Mouse (Mus musculus): ENCODE data around the gene Clip3.

The Clip3 gene

DNA sequence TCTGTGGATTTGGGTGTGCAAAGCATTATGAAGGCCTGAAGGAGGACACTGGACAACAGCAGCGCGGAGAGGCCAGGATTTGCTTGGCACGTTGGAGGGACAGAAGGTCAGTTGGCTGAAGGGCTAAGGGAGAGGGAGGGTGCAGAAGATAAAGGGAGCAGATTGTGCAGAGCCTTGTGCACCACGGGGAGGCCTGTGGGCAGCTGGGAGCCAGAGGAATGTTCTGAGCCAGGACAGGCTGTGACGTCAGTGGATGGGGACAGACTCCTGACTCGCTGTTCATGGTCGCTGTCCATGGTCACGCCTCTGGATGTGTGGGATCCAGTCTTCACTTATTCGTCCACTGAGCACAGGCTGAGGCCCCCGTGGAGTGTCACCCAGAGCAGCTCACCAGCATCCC is 3.6 kb downstream of the Clip3 start:
- peak in 1 of 2 experiments; percentile 51 for DNase-seq (ENCODE audit: low spot score in 2 of 2)

DNA sequence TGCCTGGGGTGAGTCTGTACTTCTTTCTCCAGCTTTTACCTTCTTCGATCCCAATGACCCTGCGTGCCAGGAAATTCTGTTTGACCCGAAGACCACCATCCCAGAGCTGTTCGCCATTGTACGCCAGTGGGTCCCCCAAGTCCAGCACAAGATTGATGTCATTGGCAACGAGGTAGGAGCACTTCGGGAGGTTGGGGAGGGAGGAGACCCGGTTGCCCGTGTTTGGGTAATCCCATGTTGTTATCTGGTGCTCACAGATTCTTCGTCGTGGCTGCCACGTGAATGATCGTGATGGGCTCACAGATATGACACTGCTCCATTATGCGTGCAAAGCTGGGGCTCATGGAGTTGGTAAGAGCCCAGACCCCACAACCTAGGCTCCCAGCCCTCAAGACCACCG is 5.3 kb downstream of the Clip3 start:
- DNase-seq (ENCODE audit: low spot score in 2 of 2) = no peak

DNA sequence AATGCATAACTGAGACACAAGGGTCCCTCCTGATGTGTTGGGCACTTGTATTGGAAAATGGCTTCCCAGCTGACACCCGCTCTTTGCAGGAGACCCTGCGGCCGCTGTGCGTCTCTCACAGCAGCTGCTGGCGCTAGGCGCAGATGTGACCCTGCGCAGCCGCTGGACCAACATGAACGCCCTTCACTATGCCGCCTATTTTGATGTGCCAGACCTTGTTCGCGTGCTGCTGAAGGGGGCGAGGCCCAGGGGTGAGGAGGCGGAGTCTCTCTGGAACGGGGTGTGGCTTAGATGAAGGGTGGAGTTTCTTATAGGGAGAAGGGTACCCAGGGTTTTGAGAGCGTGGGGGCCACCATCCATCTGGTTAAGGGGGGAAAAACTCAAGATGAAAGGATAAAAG is 5.7 kb downstream of the Clip3 start:
- no peak for DNase-seq (ENCODE audit: low spot score in 2 of 2)

DNA sequence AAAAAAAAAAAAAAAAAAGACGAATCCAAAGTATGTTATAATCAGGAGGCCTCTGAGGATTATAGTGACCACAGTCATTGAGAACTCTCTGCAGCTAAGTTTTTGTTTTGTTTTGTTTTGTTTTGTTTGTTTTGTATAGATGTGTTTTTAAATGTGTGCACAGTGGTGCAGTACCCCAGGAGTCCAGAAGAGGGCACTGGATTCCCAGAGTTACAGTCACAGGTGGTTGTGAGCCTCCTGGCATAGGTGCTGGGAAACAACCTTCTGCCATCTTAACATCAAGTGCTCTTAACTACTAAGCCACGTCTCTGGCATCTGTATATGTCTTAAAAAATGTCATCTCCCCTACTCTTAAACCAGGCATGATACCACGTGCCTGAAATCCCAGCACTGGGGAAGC is 9.4 kb downstream of the Clip3 start:
- DNase-seq (ENCODE audit: low spot score in 2 of 2) = no peak

DNA sequence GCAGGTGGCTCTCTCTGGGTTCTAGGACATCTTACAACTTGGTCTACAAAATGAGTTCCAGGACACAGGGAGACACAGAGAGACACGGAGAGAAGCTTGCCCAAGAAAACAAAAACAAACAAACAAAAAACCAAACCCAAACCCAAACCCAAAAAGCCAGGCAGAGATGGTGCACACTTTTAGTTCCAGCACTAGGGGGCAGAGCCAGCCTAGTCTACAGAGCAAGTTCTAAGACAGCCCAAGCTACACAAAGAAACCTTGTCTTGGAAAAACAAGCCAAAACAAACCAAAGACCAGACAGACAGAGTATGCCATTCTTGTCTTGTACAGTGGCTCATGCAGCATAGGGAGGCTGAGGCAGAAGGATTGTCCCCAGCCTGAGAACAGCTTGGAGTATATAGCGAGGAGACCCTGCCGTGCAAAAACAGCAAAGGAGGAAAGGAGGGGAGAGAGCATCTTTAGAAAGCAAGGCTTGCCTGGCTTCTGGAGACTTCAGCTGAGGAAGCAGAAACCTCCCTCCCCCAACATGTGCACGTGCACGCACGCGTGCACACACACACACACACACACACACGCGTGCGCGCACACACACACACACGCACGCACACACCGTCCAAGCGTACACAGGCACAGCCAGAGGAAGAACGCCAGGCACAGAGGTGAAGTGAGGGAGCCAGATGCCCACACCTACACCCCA is 14.7 kb downstream of the Clip3 start:
- no peak for DNase-seq (ENCODE audit: low spot score in 2 of 2)

DNA sequence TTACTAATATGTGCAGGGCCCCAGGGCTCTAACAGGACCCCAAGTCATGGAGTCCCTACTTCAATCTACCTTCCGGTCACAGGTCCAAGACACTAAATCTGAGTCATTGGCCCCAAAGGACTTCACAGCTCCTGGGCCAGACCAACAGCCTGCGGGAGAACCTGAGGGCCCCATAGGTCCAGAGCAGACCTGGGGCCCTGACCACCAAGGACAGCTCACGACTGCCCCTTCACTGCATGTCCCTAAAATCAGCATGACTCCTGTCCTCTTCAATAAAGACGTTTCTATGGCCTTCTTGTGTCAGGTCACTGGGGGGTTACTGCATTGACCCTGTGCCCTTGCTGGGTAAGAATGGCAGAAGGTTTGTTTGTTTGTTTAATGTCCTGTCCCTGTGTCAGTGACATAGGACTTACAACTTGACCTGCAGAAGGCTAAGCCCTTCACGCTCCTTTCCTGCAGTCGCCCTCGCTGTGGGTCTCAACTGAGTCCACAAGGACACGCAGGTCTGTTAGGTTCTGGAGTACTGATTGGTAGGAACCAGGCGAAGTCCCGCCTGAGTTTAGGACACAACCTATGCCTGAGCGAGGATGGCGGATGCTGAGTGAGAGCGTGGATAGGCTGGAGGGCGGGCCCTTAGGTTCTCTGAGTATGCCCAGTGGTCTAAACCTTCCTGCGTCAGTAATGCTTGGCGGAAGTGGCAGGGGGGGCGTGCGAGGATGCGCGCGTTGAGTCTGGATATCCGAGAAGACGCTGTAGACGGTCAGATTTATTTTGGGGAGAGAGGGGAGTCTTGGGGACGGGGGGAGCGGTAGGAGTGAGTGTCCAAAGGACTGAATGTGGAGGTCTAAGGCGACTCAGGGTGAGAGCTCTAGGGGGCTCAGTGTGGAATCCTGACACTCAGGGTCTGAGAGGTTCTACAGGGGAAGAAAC is 16.8 kb downstream of the Clip3 start, which contains the start of gene Alkbh6:
Gene Alkbh6, plus strand, starts transcription at position 642 of the 930 bp plus-strand sequence.
- peak; percentile 89 to 94 for DNase-seq (ENCODE audit: low spot score in 2 of 2)

DNA sequence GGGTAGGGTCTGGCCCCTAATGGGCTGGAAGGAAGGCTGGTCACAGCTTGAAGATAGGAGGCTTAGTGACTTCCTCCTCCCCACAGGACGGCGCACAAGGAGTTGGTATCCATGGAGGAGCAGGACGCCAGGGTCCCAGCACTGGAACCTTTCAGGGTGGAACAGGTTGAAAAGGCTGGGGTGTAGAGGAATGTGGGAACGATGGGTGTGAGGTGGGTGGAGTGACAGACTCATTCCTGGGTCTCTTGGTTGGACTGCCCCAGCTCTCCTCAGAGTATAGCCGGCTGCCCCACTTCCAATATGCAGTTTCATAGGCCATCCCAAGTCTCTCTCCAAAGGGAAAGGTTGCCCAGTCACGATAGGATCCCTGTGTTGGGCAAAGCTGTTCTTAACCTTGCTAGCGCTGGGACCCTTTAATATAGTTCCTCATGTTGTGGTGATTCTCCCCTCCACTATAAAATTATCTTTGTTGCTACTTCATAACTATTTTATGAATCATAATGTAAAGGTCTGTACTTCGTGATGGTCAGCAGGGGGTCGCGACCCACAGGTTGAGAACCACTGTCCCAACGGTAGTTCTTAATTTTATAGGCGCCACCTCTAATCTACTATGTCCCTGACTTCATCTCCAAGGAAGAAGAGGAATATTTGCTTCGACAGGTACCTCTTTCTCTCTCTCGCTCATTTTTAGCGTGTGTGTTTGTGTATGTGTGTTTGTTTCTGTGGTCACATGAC is 18.0 kb downstream of the Clip3 start:
- no peak for DNase-seq (ENCODE audit: low spot score in 2 of 2)

DNA sequence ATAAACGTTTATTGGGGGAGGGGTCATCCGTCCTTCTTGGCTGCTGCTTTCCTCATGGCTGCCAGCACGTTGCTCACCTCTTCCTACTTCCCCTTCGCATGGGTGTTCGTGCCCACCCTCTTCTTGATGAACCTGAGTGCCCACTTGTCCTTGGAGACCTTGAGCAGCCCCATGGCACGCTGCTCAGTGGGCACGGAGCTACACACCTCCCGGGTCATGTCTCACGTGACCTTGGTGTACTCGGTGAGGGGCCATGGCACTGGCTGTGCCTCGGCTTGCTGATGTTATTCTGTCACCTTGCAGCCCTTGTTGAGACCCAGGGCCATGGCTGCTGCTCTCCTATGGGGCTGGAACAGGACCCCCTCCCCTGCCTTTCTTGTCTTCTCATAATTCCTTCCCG is 18.6 kb downstream of the Clip3 start:
- DNase-seq (ENCODE audit: low spot score in 2 of 2) = no peak

DNA sequence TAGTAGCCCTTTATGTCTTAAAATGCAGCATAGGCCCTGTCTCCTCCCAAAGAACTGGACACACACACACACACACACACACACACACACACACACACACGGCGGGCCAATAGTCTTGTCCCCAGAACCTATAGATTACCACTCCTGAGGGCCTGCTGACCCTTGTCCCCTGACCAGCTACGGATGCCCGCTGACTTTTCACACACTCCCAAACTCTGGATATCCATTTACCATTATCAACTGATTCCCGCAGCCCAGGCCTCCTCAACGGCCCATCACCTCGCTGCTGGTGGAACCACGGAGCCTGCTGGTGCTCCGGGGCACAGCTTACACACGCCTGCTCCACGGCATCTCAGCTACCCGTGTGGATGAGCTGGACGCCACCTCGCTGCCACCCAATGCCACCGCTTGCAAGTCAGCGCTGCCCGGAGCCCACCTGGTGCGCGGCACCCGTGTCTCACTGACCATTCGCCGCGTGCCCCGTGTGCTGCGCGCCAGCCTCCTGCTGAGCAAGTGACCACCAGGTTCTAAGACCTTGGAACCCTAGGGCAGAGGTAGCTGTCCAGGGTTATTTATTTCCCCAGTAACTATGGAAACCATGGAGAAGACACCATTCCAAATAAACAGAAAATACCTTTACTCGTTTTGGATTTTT is 22.3 kb downstream of the Clip3 start:
- DNase-seq (ENCODE audit: low spot score in 2 of 2) = no peak

DNA sequence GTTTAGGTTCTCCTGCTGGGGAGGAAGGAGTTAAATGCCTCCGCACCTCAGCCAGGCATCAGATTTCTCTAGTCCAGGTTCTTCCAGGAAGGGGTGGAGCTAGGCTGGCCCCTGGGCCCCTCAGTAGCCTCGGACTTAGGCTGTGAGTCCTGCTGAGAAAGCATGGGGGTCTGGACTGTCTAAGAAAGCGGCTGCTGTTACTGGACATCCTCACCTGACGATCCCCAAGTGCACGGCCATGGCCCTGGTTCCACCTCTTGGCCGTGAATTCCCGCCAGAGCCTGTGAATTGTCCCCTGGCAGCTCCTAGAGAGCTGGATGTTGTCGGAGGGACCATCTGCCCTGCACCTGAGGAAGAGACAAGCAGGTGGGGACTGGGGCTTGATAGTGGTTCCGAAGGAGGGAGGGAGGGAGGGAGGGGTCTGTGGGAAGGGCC is 23.2 kb downstream of the Clip3 start, which contains the start of gene Syne4:
Gene Syne4, plus strand, starts transcription at position 87 of the 435 bp plus-strand sequence.
- DNase-seq (ENCODE audit: low spot score in 2 of 2) = no peak

DNA sequence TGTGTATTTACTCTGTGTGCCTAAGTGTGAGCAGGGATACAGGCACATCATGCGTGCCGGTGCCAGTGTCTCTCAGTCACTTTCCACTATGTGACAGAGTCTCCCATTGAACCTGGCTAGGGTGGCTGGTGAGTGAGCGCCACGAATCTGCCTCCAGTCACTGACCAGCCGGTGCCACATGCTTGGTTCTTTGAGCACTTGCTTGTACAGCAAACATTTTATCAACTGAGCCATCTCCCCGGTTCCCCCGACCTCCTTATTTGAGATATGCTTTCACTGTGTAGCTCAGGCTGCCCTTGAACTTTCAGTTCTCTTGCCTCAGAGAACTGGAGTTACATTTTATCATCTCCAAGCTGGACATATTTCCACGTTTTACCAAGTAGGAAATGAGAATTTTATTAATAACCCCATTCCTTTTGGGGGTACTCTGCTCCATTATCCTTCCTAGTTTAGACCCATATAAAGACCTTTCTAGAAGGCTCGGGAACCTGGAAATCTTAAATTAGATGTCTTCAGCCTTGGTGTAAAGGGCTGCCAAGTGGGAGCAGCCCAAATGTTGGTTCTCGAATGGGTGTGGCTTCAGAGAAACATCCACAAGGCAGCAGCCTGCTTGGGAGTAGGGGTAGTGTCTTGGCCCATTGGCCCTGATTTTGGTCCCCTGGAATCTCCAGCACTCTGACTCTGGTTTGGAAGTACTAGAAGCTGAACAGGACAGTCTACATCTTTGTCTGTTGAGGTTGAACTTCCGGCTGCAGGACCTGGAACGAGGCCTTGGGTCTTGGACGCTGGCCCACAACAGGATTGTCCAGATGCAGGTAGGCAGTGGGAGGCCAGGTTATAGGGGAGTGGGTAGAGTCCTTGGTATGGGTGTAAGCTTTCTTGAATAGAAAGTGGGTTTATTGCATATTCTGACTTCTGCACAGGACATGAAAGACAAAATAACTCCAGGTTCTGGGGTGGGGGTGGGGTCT is 24.3 kb downstream of the Clip3 start:
- DNase-seq (ENCODE audit: low spot score in 2 of 2) = no peak

DNA sequence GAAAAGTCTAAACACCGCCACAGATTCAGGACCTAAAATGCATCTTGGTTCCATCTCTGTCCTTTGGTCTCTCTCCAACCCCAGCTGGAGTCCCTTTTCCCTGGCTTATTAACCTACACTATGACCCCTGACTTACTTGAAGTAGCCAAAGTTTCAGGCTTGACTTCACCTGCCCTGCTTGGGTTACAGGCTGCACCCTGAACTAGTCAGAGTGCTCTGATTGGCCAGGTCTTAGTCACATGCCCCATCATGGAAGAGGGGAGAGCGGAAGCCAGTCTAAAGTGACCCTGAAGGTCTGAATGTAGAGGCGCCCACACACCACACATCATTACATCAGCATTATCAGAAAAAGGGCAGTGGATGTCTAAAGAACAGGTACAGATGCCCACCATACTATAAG is 26.6 kb downstream of the Clip3 start:
- DNase-seq (ENCODE audit: low spot score in 2 of 2) = no peak

DNA sequence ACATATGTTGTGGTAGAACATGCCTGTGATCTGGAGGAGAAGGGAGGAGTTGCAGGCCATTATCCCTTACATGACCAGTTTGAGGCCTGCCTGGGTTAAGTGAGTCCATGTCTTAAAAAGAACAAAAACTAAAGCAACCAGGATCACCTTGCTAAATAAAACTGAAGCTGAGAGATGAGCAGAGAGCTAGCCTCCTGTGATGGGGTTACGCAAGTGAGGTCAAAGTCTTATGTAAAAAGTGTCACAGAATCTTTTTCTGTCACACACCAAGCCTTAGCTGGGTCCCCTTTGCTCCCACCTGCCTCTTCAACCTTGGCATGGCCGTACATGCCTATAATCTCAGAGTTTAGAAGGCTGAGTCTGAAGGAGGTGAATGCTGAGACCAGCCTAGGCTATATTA is 29.4 kb downstream of the Clip3 start:
- no peak for DNase-seq (ENCODE audit: low spot score in 2 of 2)

DNA sequence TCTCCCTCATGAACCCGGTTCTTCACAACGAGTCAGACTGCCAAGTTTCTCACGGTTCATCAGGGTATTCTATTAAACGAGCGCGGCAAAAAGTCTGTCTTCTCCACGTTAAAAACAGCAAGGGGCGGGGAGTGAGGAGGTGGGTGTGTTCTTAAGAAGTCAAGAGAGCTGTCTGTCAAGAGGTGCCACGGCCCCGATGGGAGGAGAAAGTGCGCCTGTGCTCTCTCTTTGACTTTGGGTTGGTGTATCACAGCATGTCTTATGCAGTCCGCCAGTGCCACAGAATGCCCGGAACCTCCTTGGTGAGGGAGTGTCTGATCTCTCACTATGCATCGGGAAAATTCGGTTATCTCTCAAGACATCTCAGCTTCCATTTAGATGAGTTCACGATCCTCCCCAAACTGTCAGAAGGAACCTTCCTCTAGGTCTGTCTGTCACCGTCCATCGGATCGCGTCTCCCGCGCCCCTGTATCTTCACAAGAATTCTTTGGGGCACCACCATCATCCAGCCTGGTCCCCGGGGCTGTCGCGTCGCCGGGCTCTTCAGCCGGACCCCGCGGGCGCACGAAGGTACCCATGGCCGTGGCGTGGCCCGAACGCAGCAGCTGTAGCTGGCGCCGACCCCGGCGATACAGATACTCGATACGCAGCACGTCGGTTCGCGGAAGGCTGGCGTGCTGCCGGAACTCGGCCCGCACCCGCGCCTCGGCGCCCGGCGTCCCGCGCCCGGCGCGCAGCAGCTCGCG is 30.2 kb downstream of the Clip3 start, which contains the start of gene E130208F15Rik:
Gene E130208F15Rik, plus strand, starts transcription at position 202 of the 746 bp plus-strand sequence.
- DNase-seq (ENCODE audit: low spot score in 2 of 2) = peak; percentile 51 to 79

DNA sequence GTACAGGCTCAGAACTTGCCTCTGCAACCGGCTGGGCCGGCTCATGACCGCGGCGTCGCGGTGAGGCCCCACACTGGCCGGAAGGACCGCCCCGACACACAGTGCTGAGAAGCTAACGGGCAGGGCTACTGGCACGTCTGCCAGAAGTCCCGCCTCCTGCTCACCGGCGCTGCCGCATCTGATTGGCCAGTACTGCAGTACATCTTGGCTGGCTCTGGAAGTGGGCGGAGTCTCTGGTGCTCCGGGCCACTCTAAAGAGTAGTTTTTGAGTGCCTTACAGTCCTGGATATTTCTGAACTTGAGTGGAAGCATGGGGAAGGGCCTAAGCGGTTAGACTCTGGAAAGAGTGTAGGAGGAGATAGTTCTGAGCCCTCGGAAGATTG is 30.7 kb downstream of the Clip3 start:
- peak; percentile 95 to 98 for DNase-seq (ENCODE audit: low spot score in 2 of 2)

DNA sequence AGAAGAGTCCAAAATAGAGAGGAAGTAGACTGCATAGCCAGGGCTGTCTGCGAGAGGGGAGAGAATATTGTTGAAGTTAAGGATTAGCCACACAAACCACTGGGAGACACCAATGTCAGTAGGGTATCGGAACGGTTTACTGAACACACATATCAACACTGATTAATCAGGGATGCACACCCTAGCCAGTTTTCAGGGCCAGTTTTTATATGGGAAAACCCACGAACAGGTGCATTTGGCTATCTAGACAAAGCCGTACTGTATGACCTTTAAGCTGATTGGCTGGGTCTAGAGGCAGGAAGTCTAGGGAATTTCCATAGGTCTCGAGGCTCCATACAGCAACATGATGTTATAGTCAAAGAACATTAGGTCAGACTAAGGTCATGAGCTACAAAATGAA is 31.3 kb downstream of the Clip3 start:
- DNase-seq (ENCODE audit: low spot score in 2 of 2) = no peak

DNA sequence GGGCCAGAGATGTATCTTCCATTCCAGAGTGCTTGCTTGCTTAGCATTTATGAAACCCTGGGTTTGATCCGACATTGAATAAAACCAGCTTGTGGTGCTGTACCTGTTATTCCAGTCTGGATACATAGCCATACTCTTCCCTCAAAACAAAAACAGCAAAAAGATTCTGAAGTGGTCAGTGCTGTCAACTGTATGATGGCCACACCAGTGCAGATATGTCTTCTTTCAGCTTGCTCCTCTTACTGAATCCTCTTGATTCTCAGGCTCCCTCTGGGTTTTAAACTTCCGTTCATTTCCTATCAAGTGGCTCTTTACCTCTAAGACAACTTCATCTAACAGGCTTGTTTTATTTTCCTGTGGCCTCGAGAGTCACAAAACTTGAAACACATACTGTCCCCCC is 32.3 kb downstream of the Clip3 start, which contains the start of gene Sdhaf1:
Gene Sdhaf1, minus strand, starts transcription at position 101 of the 400 bp plus-strand sequence.
- no peak for DNase-seq (ENCODE audit: low spot score in 2 of 2)

DNA sequence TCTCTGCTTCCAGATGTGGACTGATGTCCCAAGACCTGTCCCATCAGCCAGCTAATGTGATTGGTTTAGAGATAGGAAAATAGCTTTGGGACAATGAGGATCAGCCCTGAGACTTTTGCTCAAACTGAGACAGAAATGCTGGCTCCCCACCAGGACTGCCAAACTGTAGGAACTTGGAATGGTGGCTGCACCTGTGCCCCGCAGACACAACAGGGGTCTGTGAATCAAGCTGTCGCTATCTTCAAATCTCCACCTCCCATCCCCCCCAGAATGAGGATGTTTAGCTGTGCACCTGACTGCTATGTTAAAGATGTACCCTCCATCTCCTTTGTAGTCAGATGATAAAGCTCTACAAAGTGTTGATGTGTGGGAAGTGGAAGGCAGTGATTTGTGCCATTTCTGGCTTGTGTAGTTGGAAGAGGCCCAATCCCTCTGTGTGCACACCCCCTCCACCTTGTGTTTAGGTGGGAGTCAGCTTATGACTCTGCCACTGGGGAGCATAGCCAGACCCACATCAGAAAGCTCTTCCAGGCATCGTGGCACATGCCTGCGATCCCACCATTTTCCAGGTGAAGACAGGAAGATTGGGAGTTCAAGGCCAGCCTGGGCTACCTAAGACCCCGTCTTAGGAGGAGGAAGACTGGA is 32.9 kb downstream of the Clip3 start:
- DNase-seq (ENCODE audit: low spot score in 2 of 2) = no peak

DNA sequence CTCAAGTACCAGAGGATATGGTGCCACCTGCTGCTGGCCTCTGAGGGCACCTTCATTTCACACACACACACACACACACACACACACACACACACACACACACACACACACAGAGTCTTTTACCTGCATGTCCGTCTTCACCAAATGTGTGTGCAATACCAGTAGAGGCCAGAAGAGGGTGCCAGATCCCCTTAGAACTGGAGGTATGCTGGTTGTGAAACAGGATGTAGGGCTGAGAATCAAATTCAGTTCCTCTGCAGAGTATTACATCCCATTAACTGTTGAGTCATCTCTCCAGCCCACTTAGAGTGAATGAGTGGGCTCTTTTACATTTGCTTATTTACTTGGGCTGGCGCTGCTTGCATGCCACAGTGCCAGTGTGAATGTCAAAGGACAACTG is 33.8 kb downstream of the Clip3 start:
- no peak for DNase-seq (ENCODE audit: low spot score in 2 of 2)

Measured in urinary bladder, postnatal 36 days (tissue).